Mouse (Mus musculus) spleen, postnatal 10 days (tissue): ENCODE measurements around the gene Clasp1.

Experiments
- DNase-seq, 2 experiments: peaks; one replicate each; pipeline ENCODE4 v3.0.0; 2021 to 2022; ENCODE audit warnings: low spot score in 2 of 2

Clasp1 gene

GRCm38 (mm10) chr1:118658716-118659115 is 269.9 kb downstream of the Clasp1 start:
- DNase-seq = no peak

- DNase-seq = no peak
These were observed 272.1 kb downstream of the Clasp1 start for GRCm38 (mm10) chr1:118660880-118661465.
